Mouse (Mus musculus): Measurements from ENCODE around the gene Iqsec3. TPM values are rescaled to one million over a fixed set of nuclear protein-coding genes. Genes with fewer than 3 reads are reported as not detected.

Iqsec3 gene
- polyA plus RNA-seq, 1 experiment, result not detected

DNA sequence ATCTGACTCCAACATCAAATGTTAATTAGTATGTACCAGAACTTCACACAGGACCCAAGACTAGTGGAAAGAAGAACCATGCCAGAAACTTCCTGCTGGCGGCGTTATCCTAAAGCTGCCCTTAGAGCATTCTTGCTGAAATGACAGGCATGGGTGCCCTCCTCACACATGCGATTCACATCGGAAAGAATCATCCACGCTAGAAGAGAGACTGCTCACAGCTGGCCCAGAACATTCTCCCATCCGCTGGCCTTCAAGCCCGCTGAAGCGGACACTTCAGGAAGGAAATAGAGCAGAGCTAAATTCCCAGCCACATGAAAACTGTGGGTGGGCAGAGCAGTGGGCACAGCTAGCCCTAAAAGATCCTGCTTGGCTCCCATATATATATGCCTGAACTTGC is 68.2 kb downstream of the Iqsec3 start:
- Histone ChIP-seq H3K4me1 (peaks cover 16% of the 10 kb centered on the region), H3K36me3 (replicated peaks; ENCODE audit: low read length) (no peaks in the 10 kb centered on the region), H3K9me3 (peaks cover 4% of the 10 kb centered on the region; the same call in 1 of the 2 replicates), H3K4me3 (replicated peaks) (no peak overlapping the region), H3K27me3 (replicated peaks) (peaks cover 33% of the 10 kb centered on the region)
- TF ChIP-seq FLI1 (IDR thresholded peaks at IDR 0.05; ENCODE audit: low read length), result no peak
- TF ChIP-seq GATA1 (IDR thresholded peaks at IDR 0.05; ENCODE audit: borderline replicate concordance, low read length), result no peak

DNA sequence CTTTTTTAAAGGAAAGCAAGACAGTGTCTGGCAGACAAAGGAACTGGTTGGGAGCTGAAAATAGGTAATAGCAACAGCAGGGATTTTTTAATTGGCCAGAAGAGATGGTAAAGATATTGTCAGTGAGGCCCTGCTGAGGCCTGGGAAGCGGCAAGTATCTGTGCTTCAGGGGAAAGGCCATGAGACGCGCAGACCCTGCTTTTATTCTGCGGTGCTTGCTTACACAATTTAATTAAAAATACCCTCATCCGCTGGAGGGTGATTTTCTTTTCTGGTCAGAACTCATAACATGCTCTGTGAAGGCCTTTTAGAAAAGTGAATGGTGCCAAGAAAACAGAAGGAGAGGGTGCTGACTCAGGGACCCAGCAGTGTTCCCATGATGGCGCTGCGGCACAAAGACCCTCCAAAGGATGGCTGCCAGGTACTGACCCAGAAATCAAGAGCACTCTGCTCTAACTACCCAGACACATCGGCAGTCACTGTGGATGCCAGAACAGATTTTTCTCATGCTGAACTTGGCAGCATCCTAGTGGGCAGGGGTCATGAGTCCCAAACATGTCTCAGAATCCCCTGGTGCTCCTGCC is 70.7 kb downstream of the Iqsec3 start:
- no peak overlapping the region for H3K4me3 ChIP-seq (replicated peaks)
- H3K9me3 ChIP-seq, result peaks cover 4% of the 10 kb centered on the region; the same call in 1 of the 2 replicates
- TF ChIP-seq FLI1 (IDR thresholded peaks at IDR 0.05; ENCODE audit: low read length), result no peak
- TF ChIP-seq GATA1 (IDR thresholded peaks at IDR 0.05; ENCODE audit: borderline replicate concordance, low read length), result no peak
- peaks cover 5% of the 10 kb centered on the region for H3K4me1 ChIP-seq
- H3K27me3 ChIP-seq (replicated peaks), result peaks cover 19% of the 10 kb centered on the region
- no peaks in the 10 kb centered on the region for H3K36me3 ChIP-seq (replicated peaks; ENCODE audit: low read length)

DNA sequence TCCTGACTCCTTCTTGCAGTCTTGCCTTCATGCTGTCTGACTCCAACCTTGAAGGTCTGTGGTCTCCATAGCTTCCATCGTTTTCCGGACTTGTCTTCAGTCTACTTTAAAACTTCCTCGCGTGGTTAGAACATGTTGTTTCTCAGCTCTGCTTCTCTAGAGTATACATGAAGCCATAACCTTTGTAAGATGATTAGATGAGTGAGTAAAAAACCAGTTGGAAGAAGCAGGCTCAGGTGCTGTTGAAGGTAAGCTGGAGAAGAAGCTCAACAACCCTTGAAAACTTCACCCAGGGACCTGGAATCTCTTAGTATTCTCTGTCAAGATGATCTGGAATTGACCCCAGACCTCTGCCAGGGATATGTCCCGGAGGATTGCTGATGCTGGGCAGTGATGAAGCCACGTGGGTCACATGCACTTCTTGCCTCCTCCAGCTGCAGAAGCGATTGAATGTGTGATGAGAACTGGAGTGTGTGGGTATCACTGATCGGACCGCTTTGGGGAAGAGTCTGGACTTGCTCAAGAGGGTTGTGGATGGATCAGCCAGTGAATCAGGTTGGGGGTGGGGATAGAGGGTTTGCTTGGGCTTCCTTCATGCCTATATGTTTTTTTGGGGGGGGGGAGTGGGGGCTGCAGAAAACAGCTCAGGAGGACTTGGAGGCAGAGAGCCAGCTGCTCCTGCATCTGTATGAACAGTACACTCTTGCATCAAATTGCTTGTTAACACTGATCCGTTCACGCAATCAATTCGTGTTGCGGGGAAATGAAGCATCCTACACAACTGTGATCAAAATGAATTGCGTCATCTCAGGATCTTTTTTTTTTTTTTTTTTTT is 71.4 kb downstream of the Iqsec3 start:
- H3K4me3 ChIP-seq (replicated peaks), result no peak overlapping the region
- H3K36me3 ChIP-seq (replicated peaks; ENCODE audit: low read length), result no peaks in the 10 kb centered on the region
- no peaks in the 10 kb centered on the region for H3K4me1 ChIP-seq
- peaks cover 4% of the 10 kb centered on the region; the same call in 1 of the 2 replicates for H3K9me3 ChIP-seq
- TF ChIP-seq FLI1 (IDR thresholded peaks at IDR 0.05; ENCODE audit: low read length) (no peak), GATA1 (IDR thresholded peaks at IDR 0.05; ENCODE audit: borderline replicate concordance, low read length) (no peak)
- H3K27me3 ChIP-seq (replicated peaks), result peaks cover 15% of the 10 kb centered on the region

DNA sequence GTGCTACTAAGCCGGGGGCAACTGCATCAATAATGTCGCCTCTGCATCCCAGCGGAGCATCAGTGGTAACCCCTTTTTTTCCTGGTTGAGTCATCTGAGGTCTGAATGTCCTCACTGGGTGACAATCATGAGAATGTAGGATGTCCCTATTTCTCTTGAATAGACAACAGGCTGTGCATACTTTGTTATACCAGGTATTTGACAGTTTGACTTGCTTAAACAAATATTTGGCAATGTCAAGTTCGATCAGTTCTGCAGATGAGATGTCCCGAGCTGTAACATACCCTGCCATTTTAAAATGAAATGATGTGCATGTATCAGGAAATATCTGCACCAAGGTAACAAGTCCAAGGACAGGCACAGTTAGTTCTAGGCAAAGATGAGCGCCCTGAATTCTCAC is 72.3 kb downstream of the Iqsec3 start:
- TF ChIP-seq GATA1 (IDR thresholded peaks at IDR 0.05; ENCODE audit: borderline replicate concordance, low read length), result no peak
- TF ChIP-seq FLI1 (IDR thresholded peaks at IDR 0.05; ENCODE audit: low read length), result no peak
- Histone ChIP-seq H3K27me3 (replicated peaks) (peaks cover 11% of the 10 kb centered on the region), H3K4me3 (replicated peaks) (no peak overlapping the region), H3K9me3 (peaks cover 3% of the 10 kb centered on the region; the same call in 1 of the 2 replicates), H3K36me3 (replicated peaks; ENCODE audit: low read length) (no peaks in the 10 kb centered on the region), H3K4me1 (no peaks in the 10 kb centered on the region)

DNA sequence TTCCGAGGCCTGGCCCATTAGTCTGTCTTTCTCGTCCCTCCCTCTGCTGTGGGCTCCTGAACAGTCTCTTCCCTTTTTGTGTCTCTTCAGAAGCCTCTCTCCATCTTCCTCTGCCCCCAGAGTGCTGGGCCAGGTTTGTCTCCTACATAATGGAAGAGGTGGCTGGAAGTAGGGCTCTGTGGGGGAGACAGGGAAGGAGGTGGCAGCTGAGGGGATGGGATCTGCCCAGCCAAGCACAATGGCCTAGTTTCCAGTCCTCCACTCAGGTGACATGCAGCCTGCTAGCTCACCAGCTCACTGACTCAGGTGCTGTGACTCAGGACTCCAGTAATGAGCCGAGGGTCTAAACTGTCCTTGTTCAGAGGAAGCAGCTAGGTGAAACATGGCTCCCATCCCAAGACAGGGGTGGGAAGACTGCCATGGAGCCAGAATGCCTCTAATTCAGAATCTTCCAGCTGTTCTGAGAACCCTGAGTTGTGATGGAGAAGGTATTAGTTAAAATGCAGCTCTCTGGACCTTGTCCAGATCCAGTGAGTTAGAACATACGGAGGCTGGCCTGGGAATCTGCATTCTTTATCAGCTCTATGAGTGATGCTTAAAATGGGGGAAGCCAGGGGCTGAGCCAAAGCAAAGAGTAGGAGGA is 80.7 kb downstream of the Iqsec3 start:
- peaks cover 11% of the 10 kb centered on the region for H3K27me3 ChIP-seq (replicated peaks)
- H3K4me3 ChIP-seq (replicated peaks), result no peak overlapping the region
- H3K4me1 ChIP-seq, result no peaks in the 10 kb centered on the region
- TF ChIP-seq GATA1 (IDR thresholded peaks at IDR 0.05; ENCODE audit: borderline replicate concordance, low read length) (no peak), FLI1 (IDR thresholded peaks at IDR 0.05; ENCODE audit: low read length) (no peak)
- H3K36me3 ChIP-seq (replicated peaks; ENCODE audit: low read length), result no peaks in the 10 kb centered on the region
- H3K9me3 ChIP-seq, result peaks cover 27% of the 10 kb centered on the region

DNA sequence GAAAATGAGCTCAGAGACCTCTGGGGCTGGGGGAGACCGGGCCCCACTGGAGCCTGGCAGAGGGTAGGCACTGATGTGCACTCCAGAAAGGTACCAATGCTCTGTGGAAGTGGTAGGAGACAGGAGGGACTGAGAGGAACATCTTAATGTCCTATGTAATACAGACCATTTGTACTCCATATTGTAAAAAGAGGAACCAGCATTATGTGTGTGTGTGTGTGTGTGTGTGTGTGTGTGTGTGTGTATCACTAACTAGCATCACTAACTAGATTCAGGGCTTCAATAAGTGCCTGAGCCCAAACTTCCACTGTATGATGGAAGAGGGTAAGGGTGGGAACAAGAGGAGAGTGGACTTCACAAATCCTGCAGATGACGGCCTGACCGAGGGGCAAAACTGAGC is 88.1 kb downstream of the Iqsec3 start:
- no peaks in the 10 kb centered on the region for H3K4me1 ChIP-seq
- no peak overlapping the region for H3K4me3 ChIP-seq (replicated peaks)
- TF ChIP-seq FLI1 (IDR thresholded peaks at IDR 0.05; ENCODE audit: low read length) (no peak), GATA1 (IDR thresholded peaks at IDR 0.05; ENCODE audit: borderline replicate concordance, low read length) (no peak)
- H3K27me3 ChIP-seq (replicated peaks), result peaks cover 59% of the 10 kb centered on the region
- no peaks in the 10 kb centered on the region for H3K9me3 ChIP-seq
- H3K36me3 ChIP-seq (replicated peaks; ENCODE audit: low read length), result no peaks in the 10 kb centered on the region

DNA sequence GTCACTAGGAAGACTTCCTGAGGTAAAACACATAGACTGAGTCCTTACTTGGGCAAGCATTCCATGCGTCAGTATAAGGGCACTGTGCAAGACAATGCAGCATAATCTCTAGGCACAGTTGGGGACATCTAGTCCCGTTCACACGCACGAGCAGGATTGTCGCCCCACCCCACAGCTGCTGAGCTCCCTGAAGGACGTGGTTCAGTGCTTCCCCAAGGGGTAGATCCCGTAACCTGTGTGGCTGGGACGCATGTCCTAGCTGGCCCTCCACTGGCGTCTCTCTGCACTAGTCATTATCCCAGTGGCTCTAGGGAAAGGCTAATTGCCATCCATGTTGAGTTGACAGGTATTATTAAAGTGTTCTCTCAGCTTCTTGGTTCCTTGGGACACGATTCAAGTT is 91.4 kb downstream of the Iqsec3 start:
- Histone ChIP-seq H3K27me3 (replicated peaks) (peaks cover 65% of the 10 kb centered on the region), H3K4me1 (no peaks in the 10 kb centered on the region), H3K36me3 (replicated peaks; ENCODE audit: low read length) (no peaks in the 10 kb centered on the region), H3K4me3 (replicated peaks) (no peak overlapping the region), H3K9me3 (no peaks in the 10 kb centered on the region)
- TF ChIP-seq FLI1 (IDR thresholded peaks at IDR 0.05; ENCODE audit: low read length) (no peak), GATA1 (IDR thresholded peaks at IDR 0.05; ENCODE audit: borderline replicate concordance, low read length) (no peak)

DNA sequence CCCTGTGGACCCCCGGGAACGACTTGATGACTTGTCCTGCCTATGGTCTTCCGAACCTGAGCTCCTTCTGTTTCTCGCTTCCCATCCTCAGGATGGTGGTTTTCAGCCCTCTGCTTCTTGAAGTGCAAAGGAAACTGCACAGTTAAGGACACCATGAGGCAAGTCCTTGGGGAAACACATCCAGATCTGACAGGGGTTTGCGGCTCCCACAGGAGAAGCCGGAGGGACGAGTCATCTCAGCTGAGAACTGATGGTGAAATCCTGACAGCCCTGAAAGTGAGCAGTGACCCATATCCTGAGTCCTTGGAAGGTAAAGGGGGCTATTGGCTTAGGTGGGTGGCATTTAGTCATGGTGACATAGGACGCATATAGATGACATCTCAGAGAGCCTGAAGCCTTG is 92.9 kb downstream of the Iqsec3 start:
- Histone ChIP-seq H3K36me3 (replicated peaks; ENCODE audit: low read length) (no peaks in the 10 kb centered on the region), H3K4me3 (replicated peaks) (no peak overlapping the region), H3K9me3 (no peaks in the 10 kb centered on the region), H3K27me3 (replicated peaks) (peaks cover 61% of the 10 kb centered on the region), H3K4me1 (no peaks in the 10 kb centered on the region)
- TF ChIP-seq GATA1 (IDR thresholded peaks at IDR 0.05; ENCODE audit: borderline replicate concordance, low read length) (no peak), FLI1 (IDR thresholded peaks at IDR 0.05; ENCODE audit: low read length) (no peak)

DNA sequence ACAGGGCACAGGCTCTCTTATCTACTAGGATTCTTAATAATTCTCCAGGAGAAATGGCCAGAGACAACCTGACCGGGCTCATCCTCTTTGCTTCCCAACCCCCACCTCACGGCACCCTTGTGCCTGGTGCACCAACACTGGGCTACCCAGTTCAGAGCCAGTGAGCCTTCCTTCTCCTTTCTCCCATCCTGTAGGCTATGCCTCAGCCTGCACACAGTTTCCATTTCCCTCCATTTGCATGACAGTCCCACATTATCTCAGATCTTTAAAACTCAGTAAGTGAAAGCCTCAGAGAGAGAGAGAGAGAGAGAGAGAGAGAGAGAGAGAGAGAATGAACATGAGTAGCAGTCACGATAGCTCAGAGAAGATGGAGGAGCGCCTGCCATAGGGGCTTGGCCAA is 95.2 kb downstream of the Iqsec3 start:
- TF ChIP-seq FLI1 (IDR thresholded peaks at IDR 0.05; ENCODE audit: low read length) (no peak), GATA1 (IDR thresholded peaks at IDR 0.05; ENCODE audit: borderline replicate concordance, low read length) (no peak)
- H3K27me3 ChIP-seq (replicated peaks), result peaks cover 55% of the 10 kb centered on the region

DNA sequence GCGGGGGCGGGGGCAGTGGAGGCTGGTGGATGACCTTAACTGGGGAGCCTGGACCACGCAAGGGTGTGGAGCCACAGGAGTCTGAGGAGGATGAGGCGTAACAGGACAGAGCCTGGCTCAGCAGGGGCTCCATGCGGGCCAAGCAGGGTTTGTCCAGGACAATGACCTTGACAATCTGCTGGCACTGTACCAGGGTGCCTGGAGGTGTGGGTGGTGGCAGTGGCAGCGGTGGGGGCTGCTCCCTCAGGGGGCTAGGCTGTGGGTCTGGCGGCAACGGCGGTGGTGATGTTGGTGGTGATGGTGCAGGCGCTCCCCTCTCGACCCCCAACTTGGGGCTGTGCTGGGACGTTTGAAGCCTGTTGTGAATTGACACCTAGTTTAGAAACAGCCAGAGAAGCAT is 97.3 kb downstream of the Iqsec3 start:
- Histone ChIP-seq H3K4me3 (replicated peaks) (no peak overlapping the region), H3K9me3 (no peaks in the 10 kb centered on the region), H3K36me3 (replicated peaks; ENCODE audit: low read length) (no peaks in the 10 kb centered on the region), H3K4me1 (no peaks in the 10 kb centered on the region; the same call in 1 of the 2 replicates), H3K27me3 (replicated peaks) (peaks cover 43% of the 10 kb centered on the region)
- TF ChIP-seq FLI1 (IDR thresholded peaks at IDR 0.05; ENCODE audit: low read length), result no peak
- TF ChIP-seq GATA1 (IDR thresholded peaks at IDR 0.05; ENCODE audit: borderline replicate concordance, low read length), result no peak

More for the DNA sequence above, 95.2 kb downstream of the Iqsec3 start:
- no peaks in the 10 kb centered on the region for H3K9me3 ChIP-seq
- H3K4me3 ChIP-seq (replicated peaks), result no peak overlapping the region
- no peaks in the 10 kb centered on the region for H3K36me3 ChIP-seq (replicated peaks; ENCODE audit: low read length)
- H3K4me1 ChIP-seq, result no peaks in the 10 kb centered on the region; the same call in 1 of the 2 replicates
